Mouse (Mus musculus) MEL (cell line): ENCODE results near the gene Csde1.

ENCODE experiments used
- ELF1 ChIP-seq: IDR thresholded peaks from 2 replicates; pipeline ENCODE4 v1.6.1; 2014; ENCODE audit warnings: low read depth, mild to moderate bottlenecking, inconsistent platforms, low read length, improper control_type of control experiment, moderate library complexity
- NELFE ChIP-seq: IDR thresholded peaks from 2 replicates; pipeline ENCODE4 v1.6.1; 2011; ENCODE audit warnings: low read depth, low read length, improper control_type of control experiment
- ZKSCAN1 ChIP-seq: IDR thresholded peaks from 2 replicates; pipeline ENCODE4 v1.6.1; 2012; ENCODE audit warnings: low read depth, mild to moderate bottlenecking, inconsistent platforms, low read length, improper control_type of control experiment, moderate library complexity

DNA sequence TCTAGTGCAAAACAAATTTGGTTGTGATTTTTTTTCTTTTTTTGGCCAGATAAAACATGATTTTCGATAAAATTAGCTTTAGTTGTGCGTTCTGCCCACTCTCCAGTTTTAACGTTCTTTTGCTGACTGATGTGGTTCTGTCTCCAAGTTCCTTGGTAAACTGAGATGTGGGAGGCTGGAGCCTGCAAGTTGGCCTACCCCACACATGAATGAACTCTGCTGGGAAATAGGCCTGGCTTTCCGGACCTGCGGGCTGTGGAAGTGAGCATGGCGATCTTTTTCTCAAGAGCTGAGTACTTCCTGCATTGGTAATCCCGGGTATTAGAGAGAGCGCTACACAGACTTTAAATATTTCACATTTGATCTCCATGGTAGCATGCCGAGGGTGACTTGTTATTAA is 55.6 kb downstream of the Csde1 start:
- TF ChIP-seq NELFE (no peak), ZKSCAN1 (no peak), ELF1 (no peak)
